Comparison of ENCODE assay signal across 32 mouse cellular contexts in the genomic region with DNA sequence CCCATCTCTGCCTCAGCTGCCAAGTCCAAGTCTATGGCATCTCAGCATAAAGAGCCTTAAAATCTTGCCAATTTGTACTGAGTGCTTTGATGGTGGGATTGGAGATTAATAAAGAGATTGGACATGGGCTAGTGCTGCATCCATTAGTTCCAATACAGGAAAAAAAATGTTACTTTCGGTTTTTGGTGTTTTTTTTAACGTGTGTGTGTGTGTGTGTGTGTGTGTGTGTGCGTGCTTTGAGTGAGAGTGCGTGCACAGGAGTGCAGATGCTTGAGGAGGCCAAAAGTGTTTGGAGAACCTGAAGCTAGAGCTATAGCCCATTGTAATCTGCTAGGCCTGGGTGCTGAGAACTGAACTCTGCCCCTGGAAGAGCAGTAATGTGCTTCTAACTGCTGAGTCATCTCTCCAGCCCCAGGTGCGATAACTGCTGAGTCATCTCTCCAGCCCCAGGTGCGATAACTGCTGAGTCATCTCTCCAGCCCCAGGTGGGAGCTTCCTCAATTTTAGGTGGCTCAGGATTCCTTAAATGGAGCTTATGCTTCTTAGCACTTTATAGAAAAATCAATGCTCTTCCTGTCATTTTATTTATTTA.
A peak's percentile ranks its signal among the peaks of the same experiment; 100 is the strongest.
DNase-seq lines count a peak whose midpoint lies in the region; ATAC-seq lines count a peak whose summit lies in the region.
"Had no signal": no experiment of that assay in that cellular context is flagged by ENCODE, and none has a peak within 500 bp of the region (broad histone marks: within the 10 kb centered on the region; RNA-seq: fewer than 3 reads in every experiment).

No protein-coding gene starts in this region.

- no peaks in the 10 kb centered on the region; the same call in 1 of the 2 replicates for H3K36me3 ChIP-seq in heart, embryonic 12.5 days
- no peaks in the 10 kb centered on the region for H3K36me3 ChIP-seq in liver, embryonic 12.5 days
- H3K36me3 ChIP-seq: heart, embryonic 13.5 days; hindbrain, embryonic 10.5 days had no signal

- intact Hi-C loops in heart, postnatal 14 days (cut with DNase I) = no loop called here

- peaks cover 12% of the 10 kb centered on the region for H3K4me1 ChIP-seq in heart, embryonic 12.5 days (replicated peaks)
- H3K4me1 ChIP-seq in liver, embryonic 12.5 days = peaks cover 6% of the 10 kb centered on the region; the same call in 1 of the 2 replicates
- H3K4me1 ChIP-seq: embryonic facial prominence, embryonic 15.5 days; forebrain, embryonic 13.5 days; hindbrain, embryonic 10.5 days had no signal

- H3K27ac ChIP-seq in heart, embryonic 12.5 days (ENCODE audit: poor library complexity, severe bottlenecking) = no peak overlapping the region
- no peak overlapping the region for H3K27ac ChIP-seq in liver, embryonic 12.5 days
- H3K27ac ChIP-seq: embryonic facial prominence, embryonic 15.5 days; forebrain, embryonic 13.5 days; heart, embryonic 13.5 days; hindbrain, embryonic 10.5 days; liver, embryonic 14.5 days had no signal

- DNase-seq in heart, postnatal 14 days = no peak
- peak; percentile 61 for DNase-seq in ES-CJ7 (ENCODE audit: low read depth, low spot score)
- peak; percentile 5 for DNase-seq in c-Kit-negative CD71-positive TER-119-positive erythroid progenitor cells, embryonic 14.5 days (ENCODE audit: low read depth, low spot score)
- DNase-seq in adrenal gland, postnatal 14 days = no peak
- no peak for DNase-seq in cerebellum, postnatal 36 days
- DNase-seq in B cell, adult 2 months = no peak
- DNase-seq: adrenal gland, adult 2 months; cerebellum, adult 11 months; cerebellum, adult 9-11 months; gastrocnemius, postnatal 25 days; heart, adult 18-20 months; heart, postnatal 10 days; kidney, adult 9 months; kidney, postnatal 10 days; layer of hippocampus, postnatal 36 days; lung, embryonic 14.5 days; right cerebral cortex, adult 18-20 months; spleen, adult 18-20 months; thymus, adult 2 months; thymus, postnatal 36 days had no signal

- H3K9ac ChIP-seq in heart, embryonic 12.5 days = no peak overlapping the region
- no peak overlapping the region for H3K9ac ChIP-seq in liver, embryonic 12.5 days
- H3K9ac ChIP-seq: embryonic facial prominence, embryonic 15.5 days; forebrain, embryonic 13.5 days; heart, embryonic 13.5 days; liver, embryonic 14.5 days; lung, embryonic 14.5 days had no signal

- no peaks in the 10 kb centered on the region; the same call in 1 of the 2 replicates for H3K9me3 ChIP-seq in heart, embryonic 12.5 days (replicated peaks)
- H3K9me3 ChIP-seq in liver, embryonic 12.5 days (replicated peaks) = no peaks in the 10 kb centered on the region
- H3K9me3 ChIP-seq: embryonic facial prominence, embryonic 15.5 days; hindbrain, embryonic 10.5 days had no signal

- H3K4me2 ChIP-seq in heart, embryonic 12.5 days = no peak overlapping the region
- no peak overlapping the region for H3K4me2 ChIP-seq in liver, embryonic 12.5 days
- H3K4me2 ChIP-seq: embryonic facial prominence, embryonic 15.5 days; forebrain, embryonic 13.5 days; heart, embryonic 13.5 days; lung, embryonic 14.5 days; midbrain, embryonic 11.5 days had no signal

- no peaks in the 10 kb centered on the region for H3K27me3 ChIP-seq in heart, embryonic 12.5 days (replicated peaks)
- H3K27me3 ChIP-seq in liver, embryonic 12.5 days (replicated peaks) = no peaks in the 10 kb centered on the region
- H3K27me3 ChIP-seq: embryonic facial prominence, embryonic 15.5 days; forebrain, embryonic 13.5 days; heart, embryonic 13.5 days had no signal

- ATAC-seq in heart, embryonic 12.5 days (ENCODE audit: insufficient number of reproducible peaks, low FRiP score) = peak; percentile 18; the same call in 1 of the 2 replicates
- peak; percentile 52; the same call in 1 of the 2 replicates for ATAC-seq in liver, embryonic 12.5 days
- ATAC-seq: activated CD4-positive, CD25-positive, alpha-beta regulatory T cell, adult 4 months; CD4-positive, CD25-positive, alpha-beta regulatory T cell, adult 4 months; forebrain, embryonic 13.5 days; hindbrain, embryonic 16.5 days; midbrain, embryonic 16.5 days had no signal

- H3K4me3 ChIP-seq in heart, embryonic 12.5 days = no peak overlapping the region
- H3K4me3 ChIP-seq in liver, embryonic 12.5 days = no peak overlapping the region
- H3K4me3 ChIP-seq: embryonic facial prominence, embryonic 15.5 days; forebrain, embryonic 13.5 days; heart, embryonic 13.5 days; hindbrain, embryonic 10.5 days had no signal

- WGBS in heart, embryonic 12.5 days = 90% methylated on average over 6 of the region's 6 CpGs
- 67% methylated on average over 6 of the region's 6 CpGs for WGBS in liver, embryonic 12.5 days (ENCODE audit: insufficient replicate concordance)

Comparison
In these comparisons a context has a peak if more than half of its experiments do, and no peak if none do; other contexts are left out.
1. DNase-seq: peak in ES-CJ7 (single experiment) and c-Kit-negative CD71-positive TER-119-positive erythroid progenitor cells, embryonic 14.5 days (single experiment); none in heart, postnatal 14 days (0 of 2), adrenal gland, postnatal 14 days (single experiment), cerebellum, postnatal 36 days (0 of 2) and B cell, adult 2 months (0 of 2).